Mouse (Mus musculus) embryonic fibroblast, embryonic 13.5 days (primary cell): ENCODE data around the gene Nr4a1.

Experiments
- CTCF ChIP-seq: IDR thresholded peaks from 2 replicates; pipeline ENCODE4 v1.5.1; 2011; ENCODE audit warnings: mild to moderate bottlenecking, control low read depth, low read length, moderate library complexity, borderline replicate concordance; ENCODE audit not compliant: insufficient read depth
- POLR2A ChIP-seq: IDR thresholded peaks from 2 replicates; pipeline ENCODE4 v1.6.1; 2011; ENCODE audit warnings: low read depth, mild to moderate bottlenecking, control low read depth, low read length, moderate library complexity

GRCm38 (mm10) chr15:101256463-101257206 is 2.6 kb downstream of the Nr4a1 start:
- TF ChIP-seq CTCF: no peak
- TF ChIP-seq POLR2A: no peak
